Mouse (Mus musculus) CH12.LX (cell line): ENCODE measurements around the gene Brf1. TPM values are rescaled to one million over a fixed set of nuclear protein-coding genes. Genes with fewer than 3 reads are reported as not detected.

ENCODE experiments used
- DNase-seq: peaks from one replicate; pipeline ENCODE4 v3.0.0-alpha.2; 2013; ENCODE audit errors: extremely low read depth
- H3K27ac ChIP-seq: 2 replicates; pipeline ENCODE4 v1.5.1; 2012; ENCODE audit warnings: low read depth, mild to moderate bottlenecking, control low read depth, moderate library complexity; ENCODE audit not compliant: insufficient read depth
- H3K27me3 ChIP-seq: replicated peaks from 2 replicates; pipeline ENCODE3; 2012; ENCODE audit warnings: inconsistent platforms
- H3K36me3 ChIP-seq, 2 experiments: replicated peaks in 1 of 2; 2 replicates each; pipeline versions ENCODE3 to v1.6.1; 2012; ENCODE audit warnings: inconsistent platforms in 1 of 2, low read length in 1 of 2, mild to moderate bottlenecking in 1 of 2, mixed read lengths in 1 of 2, moderate library complexity in 1 of 2; ENCODE audit not compliant: control insufficient read depth in 1 of 2, insufficient read depth in 1 of 2
- H3K4me1 ChIP-seq, 2 experiments: 2 replicates each; pipeline ENCODE4 v1.6.1; 2012; ENCODE audit warnings: inconsistent platforms in 1 of 2, moderate library complexity in 1 of 2; ENCODE audit not compliant: insufficient read depth in 2 of 2, control insufficient read depth in 1 of 2
- H3K4me2 ChIP-seq: 2 replicates; pipeline ENCODE4 v1.6.1; 2012; ENCODE audit warnings: low read depth, mild to moderate bottlenecking, control low read depth; ENCODE audit not compliant: poor library complexity, insufficient read depth, severe bottlenecking
- H3K4me3 ChIP-seq, 3 experiments: fragments of 150-350 bp in 1 of 3; sonication (generic) in 1 of 3; replicated peaks in 1 of 3; 2 replicates each; pipeline versions ENCODE3 to v1.5.1; 2011 to 2012; ENCODE audit warnings: low read depth in 2 of 3, low read length in 2 of 3, mild to moderate bottlenecking in 2 of 3, moderate library complexity in 2 of 3, control low read depth in 1 of 3, improper control_type of control experiment in 1 of 3, inconsistent platforms in 1 of 3, mixed read lengths in 1 of 3; ENCODE audit not compliant: poor library complexity in 1 of 3
- H3K79me2 ChIP-seq: replicated peaks from 2 replicates; pipeline ENCODE4 v1.6.1; 2012; ENCODE audit warnings: mild to moderate bottlenecking, moderate library complexity; ENCODE audit not compliant: control insufficient read depth, poor library complexity, insufficient read depth, severe bottlenecking; ENCODE audit errors: extremely low read depth
- H3K9ac ChIP-seq: 2 replicates; pipeline ENCODE4 v1.6.1; 2012; ENCODE audit warnings: low read depth, mild to moderate bottlenecking, control low read depth, moderate library complexity; ENCODE audit not compliant: insufficient read depth
- H3K9me3 ChIP-seq: replicated peaks from 2 replicates; pipeline ENCODE3; 2012; ENCODE audit warnings: low read length, inconsistent platforms, mixed read lengths
- CHD1 ChIP-seq: IDR thresholded peaks from 2 replicates; pipeline ENCODE4 v1.6.1; 2012; ENCODE audit warnings: low read depth, low read length, improper control_type of control experiment, inconsistent platforms
- CTCF ChIP-seq, 2 experiments: IDR thresholded peaks in 1 of 2; conservative IDR thresholded peaks in 1 of 2; 2 replicates each; pipeline ENCODE4 v1.5.1; 2011 to 2012; ENCODE audit warnings: low read depth in 2 of 2, low read length in 2 of 2, improper control_type of control experiment in 1 of 2, inconsistent platforms in 1 of 2, mild to moderate bottlenecking in 1 of 2, moderate library complexity in 1 of 2
- E2F4 ChIP-seq: IDR thresholded peaks from 2 replicates; pipeline ENCODE4 v1.6.1; 2011; ENCODE audit warnings: low read depth, low read length, improper control_type of control experiment; ENCODE audit not compliant: insufficient replicate concordance
- ELF1 ChIP-seq: IDR thresholded peaks from 2 replicates; pipeline ENCODE4 v1.6.1; 2014; ENCODE audit warnings: low read depth, mild to moderate bottlenecking, inconsistent platforms, low read length, improper control_type of control experiment
- GABPA ChIP-seq: IDR thresholded peaks from 2 replicates; pipeline ENCODE4 v1.6.1; 2012; ENCODE audit warnings: low read depth, low read length, improper control_type of control experiment, inconsistent platforms; ENCODE audit not compliant: insufficient replicate concordance
- IRF4 ChIP-seq: IDR thresholded peaks from 2 replicates; pipeline ENCODE4 v1.6.1; 2014; ENCODE audit warnings: low read depth, mild to moderate bottlenecking, inconsistent platforms, low read length, improper control_type of control experiment
- JUN ChIP-seq: IDR thresholded peaks from 2 replicates; pipeline ENCODE4 v1.6.1; 2011; ENCODE audit warnings: low read depth, mild to moderate bottlenecking, low read length, improper control_type of control experiment, moderate library complexity; ENCODE audit not compliant: insufficient read depth
- JUND ChIP-seq: conservative IDR thresholded peaks from 2 replicates; pipeline ENCODE4 v1.6.1; 2011; ENCODE audit warnings: low read depth, low read length, improper control_type of control experiment
- KAT2A ChIP-seq: IDR thresholded peaks from 2 replicates; pipeline ENCODE4 v1.6.1; 2012; ENCODE audit warnings: low read length, improper control_type of control experiment, inconsistent platforms; ENCODE audit not compliant: insufficient replicate concordance
- MAX ChIP-seq: IDR thresholded peaks from 2 replicates; pipeline ENCODE4 v1.6.1; 2011; ENCODE audit warnings: low read length, improper control_type of control experiment
- MAZ ChIP-seq: IDR thresholded peaks from 2 replicates; pipeline ENCODE4 v1.6.1; 2012; ENCODE audit warnings: low read depth, mild to moderate bottlenecking, inconsistent platforms, low read length, improper control_type of control experiment, moderate library complexity
- MXI1 ChIP-seq: IDR thresholded peaks from 2 replicates; pipeline ENCODE4 v1.6.1; 2011; ENCODE audit warnings: mild to moderate bottlenecking, low read depth, low read length, improper control_type of control experiment
- MYC ChIP-seq: IDR thresholded peaks from 2 replicates; pipeline ENCODE4 v1.6.1; 2011; ENCODE audit warnings: low read depth, mild to moderate bottlenecking, improper control_type of control experiment, low read length
- NELFE ChIP-seq: IDR thresholded peaks from 2 replicates; pipeline ENCODE4 v1.6.1; 2011; ENCODE audit warnings: low read depth, low read length, improper control_type of control experiment
- NRF1 ChIP-seq: IDR thresholded peaks from 2 replicates; pipeline ENCODE4 v1.6.1; 2014; ENCODE audit warnings: low read depth, mild to moderate bottlenecking, inconsistent platforms, low read length, improper control_type of control experiment, moderate library complexity
- POLR2AphosphoS2 ChIP-seq: IDR thresholded peaks from 2 replicates; pipeline ENCODE4 v1.6.1; 2011; ENCODE audit warnings: low read depth, low read length, improper control_type of control experiment
- RAD21 ChIP-seq: IDR thresholded peaks from 2 replicates; pipeline ENCODE4 v1.6.1; 2011; ENCODE audit warnings: low read depth, mild to moderate bottlenecking, low read length, improper control_type of control experiment, moderate library complexity
- SMC3 ChIP-seq: IDR thresholded peaks from 2 replicates; pipeline ENCODE4 v1.6.1; 2011; ENCODE audit warnings: low read depth, low read length, improper control_type of control experiment
- TCF12 ChIP-seq: IDR thresholded peaks from 2 replicates; pipeline ENCODE4 v1.6.1; 2014; ENCODE audit warnings: low read depth, mild to moderate bottlenecking, inconsistent platforms, low read length, improper control_type of control experiment
- USF1 ChIP-seq: IDR thresholded peaks from 2 replicates; pipeline ENCODE4 v1.6.1; 2014; ENCODE audit warnings: low read depth, mild to moderate bottlenecking, inconsistent platforms, low read length, improper control_type of control experiment
- USF2 ChIP-seq: conservative IDR thresholded peaks from 2 replicates; pipeline ENCODE4 v1.6.1; 2011; ENCODE audit warnings: low read depth, low read length, improper control_type of control experiment
- ZKSCAN1 ChIP-seq: IDR thresholded peaks from 2 replicates; pipeline ENCODE4 v1.6.1; 2012; ENCODE audit warnings: low read depth, inconsistent platforms, low read length, improper control_type of control experiment, borderline replicate concordance
- ZMIZ1 ChIP-seq: IDR thresholded peaks from 2 replicates; pipeline ENCODE4 v1.6.1; 2012; ENCODE audit warnings: low read depth, mild to moderate bottlenecking, inconsistent platforms, low read length, improper control_type of control experiment
- dilution Hi-C: fragments of 300-500 bp; cut with MboI; formaldehyde crosslinking; loops from 2 replicates; pipeline ENCODE4 v1.14.3; 2020; ENCODE audit warnings: low sequenced_read_pairs; ENCODE audit not compliant: extremely low pct_unique_long_range_greater_than_20kb, extremely low pct_ligation_motif_present
- in situ Hi-C: fragments of 300-500 bp; cut with MboI; formaldehyde crosslinking; loops from 3 replicates; pipeline ENCODE4 v1.14.3; 2019; ENCODE audit warnings: low sequenced_read_pairs, low pct_ligation_motif_present, low pct_unique_long_range_greater_than_20kb, mixed read lengths
- polyA plus RNA-seq: library from polyadenylated mRNA; unstranded; fragments of >175 nt; gene quantifications from 2 replicates; pipeline ENCODE4 v1.2.1, GENCODE M21; 2012; ENCODE audit warnings: low read depth; ENCODE audit not compliant: insufficient read length
- total RNA-seq, 2 experiments: library from RNA; depleted of rRNA; stranded (reverse); fragments of 300-350 nt in 1 of 2; fragments of >200 nt in 1 of 2; gene quantifications; 2 replicates each; pipeline ENCODE4 v1.2.3; 2012 to 2014

Gene Brf1
- total and polyA plus RNA-seq, 3 experiments: 15.9 to 31.2 (median 29.6) TPM

DNA sequence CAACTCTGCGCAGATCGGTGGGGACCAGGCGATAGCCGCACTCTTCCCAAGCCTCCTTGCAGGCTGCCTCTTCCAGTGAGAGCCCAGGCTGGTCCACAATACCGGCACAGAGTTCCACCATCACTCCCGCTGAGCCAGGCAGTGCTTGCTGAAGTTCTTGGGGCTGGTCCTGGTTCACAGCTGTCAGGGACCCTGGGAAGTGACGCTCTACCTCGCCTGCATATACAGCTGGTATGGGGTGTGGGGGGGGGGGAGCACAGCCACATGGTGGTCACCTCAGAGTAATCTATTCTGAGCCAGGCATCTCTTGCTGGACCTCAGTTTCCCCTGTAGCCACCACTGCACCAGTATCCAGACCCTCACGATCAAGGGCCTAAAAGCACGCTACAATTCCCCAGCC, 62.1 kb downstream of the Brf1 start:
- H3K4me1 ChIP-seq: peaks cover 12 to 33% of the 10 kb centered on the region in 2 experiments

GRCm38 (mm10) chr12:112937906-112938305, 62.6 kb downstream of the Brf1 start:
- H3K27ac ChIP-seq: no peak overlapping the region
- in situ Hi-C loops: no loop called here
- dilution Hi-C loops: no loop called here
- no peak overlapping the region for H3K4me2 ChIP-seq
- peaks cover 12 to 38% of the 10 kb centered on the region in 2 experiments for H3K4me1 ChIP-seq
- H3K79me2 ChIP-seq: no peaks in the 10 kb centered on the region
- no peaks in the 10 kb centered on the region for H3K27me3 ChIP-seq
- H3K9ac ChIP-seq: no peak overlapping the region
- no peak for DNase-seq
- peaks cover 0 to 9% of the 10 kb centered on the region in 2 experiments for H3K36me3 ChIP-seq
- H3K9me3 ChIP-seq: no peaks in the 10 kb centered on the region
- no peak overlapping the region for H3K4me3 ChIP-seq
- TF ChIP-seq CHD1 (no peak), TCF12 (no peak), MAX (no peak), NELFE (no peak), POLR2AphosphoS2 (no peak)

More for the DNA sequence above, 62.1 kb downstream of the Brf1 start:
- Histone ChIP-seq H3K4me3 (no peak overlapping the region), H3K4me2 (no peak overlapping the region), H3K9ac (no peak overlapping the region), H3K9me3 (no peaks in the 10 kb centered on the region), H3K79me2 (no peaks in the 10 kb centered on the region), H3K27ac (no peak overlapping the region), H3K36me3 (peaks cover 0 to 9% of the 10 kb centered on the region in 2 experiments), H3K27me3 (no peaks in the 10 kb centered on the region)
- dilution Hi-C loops: no loop called here
- in situ Hi-C loops: no loop called here
- DNase-seq: no peak
- TF ChIP-seq ZKSCAN1 (no peak), USF2 (no peak), CHD1 (no peak), JUN (no peak), E2F4 (no peak), MAZ (no peak), NRF1 (no peak), JUND (no peak), ELF1 (no peak), GABPA (no peak), RAD21 (no peak), MYC (no peak), SMC3 (no peak), MXI1 (no peak), ZMIZ1 (no peak), NELFE (no peak), USF1 (no peak), CTCF (conservative IDR thresholded peaks at IDR 0.05 in 1 of 2, IDR thresholded peaks at IDR 0.05 in 1 of 2; ENCODE audit: low read depth in 2 of 2, low read length in 2 of 2) (no peak), IRF4 (no peak), KAT2A (no peak)
